Mouse (Mus musculus): ENCODE data around the gene Ctns.

Gene Ctns

GRCm38 (mm10) chr11:73193047-73193446 lies 5.8 kb downstream of the Ctns start:
- DNase-seq (ENCODE audit: low read depth): no peak

GRCm38 (mm10) chr11:73187231-73187630 lies 11.6 kb downstream of the Ctns start:
- DNase-seq (ENCODE audit: low read depth): no peak

- no peak for DNase-seq (ENCODE audit: low read depth)
Measured at GRCm38 (mm10) chr11:73185872-73186615, 12.8 kb downstream of the Ctns start.

- no peak for DNase-seq (ENCODE audit: low read depth)
Measured at GRCm38 (mm10) chr11:73177895-73178294, 20.9 kb downstream of the Ctns start.

- DNase-seq (ENCODE audit: low read depth): peak; percentile 63
Measured at GRCm38 (mm10) chr11:73177509-73177875, 21.4 kb downstream of the Ctns start.

GRCm38 (mm10) chr11:73176608-73177508 lies 22.0 kb downstream of the Ctns start, which contains the start of the genes Emc6 and Tax1bp3:
Gene Emc6 (minus strand): TSS chr11:73177037.
Gene Tax1bp3 (plus strand): TSS chr11:73177083.
- DNase-seq (ENCODE audit: low read depth): peak; percentile 99

- DNase-seq (ENCODE audit: low read depth): peak; percentile 46
Measured at GRCm38 (mm10) chr11:73176186-73176585, 22.7 kb downstream of the Ctns start.

- peak; percentile 34 for DNase-seq (ENCODE audit: low read depth)
Measured at GRCm38 (mm10) chr11:73175612-73176011, 23.2 kb downstream of the Ctns start.

- no peak for DNase-seq (ENCODE audit: low read depth)
Measured at GRCm38 (mm10) chr11:73172186-73172585, 26.7 kb downstream of the Ctns start.

- peak; percentile 77 for DNase-seq (ENCODE audit: low read depth)
Measured at GRCm38 (mm10) chr11:73169231-73169630, 29.6 kb downstream of the Ctns start.

- DNase-seq (ENCODE audit: low read depth): no peak
Measured at GRCm38 (mm10) chr11:73168576-73168975, 30.3 kb downstream of the Ctns start.

- DNase-seq (ENCODE audit: low read depth): no peak
Measured at GRCm38 (mm10) chr11:73168071-73168470, 30.8 kb downstream of the Ctns start.

- DNase-seq (ENCODE audit: low read depth): no peak
Measured at GRCm38 (mm10) chr11:73162284-73162683, 36.6 kb downstream of the Ctns start.

GRCm38 (mm10) chr11:73161616-73162015 lies 37.2 kb downstream of the Ctns start:
- DNase-seq (ENCODE audit: low read depth): no peak

- no peak for DNase-seq (ENCODE audit: low read depth)
Measured at GRCm38 (mm10) chr11:73160811-73161200, 38.0 kb downstream of the Ctns start.

- peak; percentile 40 for DNase-seq (ENCODE audit: low read depth)
Measured at GRCm38 (mm10) chr11:73159957-73160810, 38.7 kb downstream of the Ctns start, which contains the start of gene P2rx5. Gene P2rx5 (plus strand): TSS chr11:73160421.

- no peak for DNase-seq (ENCODE audit: low read depth)
Measured at GRCm38 (mm10) chr11:73155071-73155470, 43.8 kb downstream of the Ctns start.

- peak; percentile 35 for DNase-seq (ENCODE audit: low read depth)
Measured at GRCm38 (mm10) chr11:73148209-73148608, 50.6 kb downstream of the Ctns start.

GRCm38 (mm10) chr11:73146975-73147365 lies 51.9 kb downstream of the Ctns start:
- DNase-seq (ENCODE audit: low read depth): no peak

- no peak for DNase-seq (ENCODE audit: low read depth)
Measured at GRCm38 (mm10) chr11:73146026-73146974, 52.5 kb downstream of the Ctns start.

GRCm38 (mm10) chr11:73144261-73144681 lies 54.6 kb downstream of the Ctns start:
- no peak for DNase-seq (ENCODE audit: low read depth)
